Mouse (Mus musculus): ENCODE data around the gene Fam216a. TPM values are rescaled to one million over a fixed set of nuclear protein-coding genes. Genes with fewer than 3 reads are reported as not detected.
"Not testable (repeated sequence)": the region's sequence is repeated elsewhere in the genome, so short reads cannot be mapped to it uniquely, and the experiment has no call there.

Fam216a gene
- polyA plus RNA-seq (2014; fragmentation: Nextera tagmentation; extraction: Ambion mirVana) = 61.2 and 68.4 TPM in 2 replicates

DNA sequence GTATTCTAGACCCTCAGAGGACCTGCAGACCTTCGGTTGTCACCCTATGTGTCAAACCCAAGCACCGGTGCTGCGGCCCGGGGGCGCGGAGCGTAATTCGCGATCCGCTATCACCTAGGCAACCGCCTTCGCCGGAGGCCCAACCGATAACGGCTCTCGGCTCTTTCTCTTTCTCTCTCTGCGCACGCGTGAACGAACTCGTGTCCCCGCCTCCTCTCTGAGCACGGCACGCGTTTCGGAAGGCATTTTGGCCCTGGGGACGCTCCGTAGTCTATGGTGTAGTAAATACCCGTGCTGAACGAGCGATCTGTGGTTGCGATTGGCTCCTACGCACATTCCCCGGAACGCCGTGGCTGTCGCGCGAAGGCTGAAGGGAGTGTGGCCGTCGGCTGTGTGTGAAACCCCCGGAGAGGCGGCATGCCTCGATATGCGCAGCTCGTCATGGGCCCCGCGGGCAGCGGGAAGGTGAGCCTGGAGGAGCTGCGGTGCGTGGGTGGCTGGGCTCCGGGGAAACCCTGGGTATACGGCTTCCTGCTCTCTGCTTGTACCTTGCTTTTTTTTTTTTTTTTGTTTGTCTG is at the start of gene Fam216a:
TSS of gene Fam216a (minus strand) at position 173 of the 578 bp plus-strand sequence.
- peak; percentile 90 for ATAC-seq (replicated peaks; ENCODE audit: low FRiP score, low TSS enrichment, low read depth)
- WGBS = under 1% methylated on average over 53 of the region's 53 CpGs
- no peaks in the 10 kb centered on the region for H3K9me3 ChIP-seq (ENCODE audit: control insufficient read depth, low read length)
- no peaks in the 10 kb centered on the region for H3K27me3 ChIP-seq (replicated peaks; ENCODE audit: control insufficient read depth, insufficient read depth, low read length)
- H3K27ac ChIP-seq (ENCODE audit: low read depth) = peak within 1 kb of the TSS; percentile 94
- H3K36me3 ChIP-seq (ENCODE audit: control insufficient read depth, insufficient read depth, low read length) = peaks cover 31% of the 10 kb centered on the region
- peak within 1 kb of the TSS; percentile 70 for H3K4me2 ChIP-seq (ENCODE audit: low read length)
- DNase-seq (ENCODE audit: low spot score) = peak; percentile 98
- peaks cover 7% of the 10 kb centered on the region for H3K4me1 ChIP-seq (replicated peaks; ENCODE audit: control insufficient read depth, insufficient read depth, low read length)
- peak within 1 kb of the TSS; percentile 70 for H3K9ac ChIP-seq (ENCODE audit: low read length)
- peak within 1 kb of the TSS; percentile 75 for H3K4me3 ChIP-seq (ENCODE audit: low read depth, low read length)

DNA sequence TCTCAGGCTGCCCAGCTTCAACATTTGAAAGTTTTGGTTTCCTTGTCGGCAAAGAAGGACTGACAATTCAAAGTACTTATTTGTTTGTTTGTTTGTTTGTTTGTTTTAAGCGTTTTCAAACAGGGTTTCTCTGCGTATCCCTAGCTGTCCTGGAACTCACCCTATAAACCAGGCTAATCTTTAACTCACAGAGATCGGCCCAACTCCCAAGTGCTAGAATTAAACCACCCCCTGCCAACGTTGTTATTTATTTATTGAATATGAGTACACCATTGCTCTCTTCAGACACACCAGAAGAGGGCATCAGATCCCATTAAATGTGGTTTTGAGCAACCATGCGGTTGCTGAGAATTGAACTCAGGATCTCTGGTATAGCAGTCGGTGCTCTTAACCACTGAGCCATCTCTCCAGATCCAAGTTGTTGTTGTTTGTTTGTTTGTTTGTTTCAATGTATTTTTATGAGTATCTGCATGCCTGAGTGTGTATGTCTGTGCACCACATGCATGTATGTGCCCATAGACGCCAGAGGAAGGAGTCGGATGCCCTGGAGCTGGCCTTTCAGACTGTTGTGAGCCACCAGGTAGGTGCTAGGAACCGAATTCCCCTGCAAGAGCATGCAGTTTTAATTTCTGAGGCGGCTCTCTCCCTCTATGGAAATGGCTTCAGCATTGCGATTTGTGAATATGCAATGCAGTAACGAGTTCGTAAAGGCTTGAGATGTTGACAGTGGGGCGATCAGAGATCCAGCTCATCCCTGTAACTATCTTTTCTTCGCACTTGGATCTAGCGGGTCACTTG is 49.3 kb upstream of the Fam216a start, which contains the start of gene Anapc7:
TSS of gene Anapc7 (plus strand) at position 423 of the 798 bp plus-strand sequence.
- DNase-seq (ENCODE audit: low spot score) = no peak
- H3K36me3 ChIP-seq (ENCODE audit: control insufficient read depth, insufficient read depth, low read length) = peaks cover 2% of the 10 kb centered on the region; the same call in 1 of the 2 replicates

DNA sequence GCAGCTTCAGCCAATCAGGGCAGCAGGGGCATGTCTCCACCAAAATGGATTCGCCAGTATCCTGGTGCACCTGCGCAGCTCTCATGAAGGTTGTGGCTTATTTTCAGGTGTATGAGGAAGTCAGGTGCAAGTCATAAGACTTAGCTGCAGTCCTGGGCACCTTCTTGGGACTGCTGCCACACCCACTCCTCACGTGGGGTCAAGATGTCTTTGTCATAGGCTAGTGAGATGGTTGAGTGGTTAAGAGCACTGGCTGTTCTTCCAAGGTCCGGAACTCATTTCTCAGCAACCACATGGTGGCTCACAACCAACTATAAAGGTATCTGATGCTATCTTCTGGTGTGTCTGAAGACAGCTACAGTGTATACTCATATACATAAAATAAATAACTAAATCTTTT is 48.5 kb upstream of the Fam216a start:
- peaks cover 11% of the 10 kb centered on the region for H3K4me1 ChIP-seq (replicated peaks; ENCODE audit: control insufficient read depth, insufficient read depth, low read length)
- not testable (repeated sequence) for H3K27ac ChIP-seq (ENCODE audit: low read depth); H3K9me3 ChIP-seq (ENCODE audit: control insufficient read depth, low read length); H3K27me3 ChIP-seq (replicated peaks; ENCODE audit: control insufficient read depth, insufficient read depth, low read length); H3K4me2 ChIP-seq (ENCODE audit: low read length); ATAC-seq (replicated peaks; ENCODE audit: low FRiP score, low TSS enrichment, low read depth); H3K36me3 ChIP-seq (ENCODE audit: control insufficient read depth, insufficient read depth, low read length); H3K4me3 ChIP-seq (ENCODE audit: low read depth, low read length); DNase-seq (ENCODE audit: low spot score); H3K9ac ChIP-seq (ENCODE audit: low read length)
- WGBS = 64% methylated on average over 4 of the region's 4 CpGs

More for the DNA sequence above, 49.3 kb upstream of the Fam216a start, which contains the start of gene Anapc7:
- 21% methylated on average over 17 of the region's 17 CpGs for WGBS
- peaks cover 11% of the 10 kb centered on the region for H3K4me1 ChIP-seq (replicated peaks; ENCODE audit: control insufficient read depth, insufficient read depth, low read length)
- peak within 1 kb of the TSS; percentile 99 for H3K4me3 ChIP-seq (ENCODE audit: low read depth, low read length)
- H3K9me3 ChIP-seq (ENCODE audit: control insufficient read depth, low read length) = no peaks in the 10 kb centered on the region
- peak; percentile 25; the same call in 1 of the 2 replicates for ATAC-seq (replicated peaks; ENCODE audit: low FRiP score, low TSS enrichment, low read depth)
- H3K4me2 ChIP-seq (ENCODE audit: low read length) = peak within 1 kb of the TSS; percentile 94
- H3K27me3 ChIP-seq (replicated peaks; ENCODE audit: control insufficient read depth, insufficient read depth, low read length) = no peaks in the 10 kb centered on the region
- H3K27ac ChIP-seq (ENCODE audit: low read depth) = peak within 1 kb of the TSS; percentile 81
- H3K9ac ChIP-seq (ENCODE audit: low read length) = peak within 1 kb of the TSS; percentile 95

DNA sequence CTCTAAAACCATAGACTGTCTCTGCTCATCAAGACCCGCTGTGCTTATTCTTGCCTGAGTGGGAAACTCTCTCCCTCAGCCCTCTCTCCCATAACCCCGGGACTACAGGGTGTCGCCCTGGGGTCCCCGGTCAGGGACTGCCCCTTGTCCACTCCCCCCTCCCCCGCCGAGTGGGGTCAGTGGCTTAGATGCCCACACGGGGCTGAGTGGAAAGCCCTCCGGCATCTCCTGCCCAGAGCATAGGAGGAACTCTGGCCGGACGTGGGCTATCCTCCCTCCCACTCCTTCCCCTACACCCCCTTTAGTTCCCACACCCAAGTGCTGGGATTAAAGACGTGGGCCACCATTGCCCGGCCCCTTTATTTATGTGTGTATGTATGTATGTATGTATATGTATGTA is 43.3 kb upstream of the Fam216a start:
- Histone ChIP-seq H3K27ac (ENCODE audit: low read depth) (no peak overlapping the region), H3K9me3 (ENCODE audit: control insufficient read depth, low read length) (no peaks in the 10 kb centered on the region), H3K36me3 (ENCODE audit: control insufficient read depth, insufficient read depth, low read length) (no peaks in the 10 kb centered on the region), H3K4me3 (ENCODE audit: low read depth, low read length) (no peak overlapping the region), H3K9ac (ENCODE audit: low read length) (no peak overlapping the region), H3K27me3 (replicated peaks; ENCODE audit: control insufficient read depth, insufficient read depth, low read length) (no peaks in the 10 kb centered on the region), H3K4me1 (replicated peaks; ENCODE audit: control insufficient read depth, insufficient read depth, low read length) (no peaks in the 10 kb centered on the region), H3K4me2 (ENCODE audit: low read length) (no peak overlapping the region)
- ATAC-seq (replicated peaks; ENCODE audit: low FRiP score, low TSS enrichment, low read depth) = no peak
- no peak for DNase-seq (ENCODE audit: low spot score)
- 89% methylated on average over 12 of the region's 12 CpGs for WGBS

GRCm38 (mm10) chr5:122414351-122414750 is 42.2 kb upstream of the Fam216a start:
- H3K4me2 ChIP-seq (ENCODE audit: low read length) = no peak overlapping the region
- ATAC-seq (replicated peaks; ENCODE audit: low FRiP score, low TSS enrichment, low read depth) = no peak
- no peaks in the 10 kb centered on the region for H3K4me1 ChIP-seq (replicated peaks; ENCODE audit: control insufficient read depth, insufficient read depth, low read length)
- no peak overlapping the region for H3K4me3 ChIP-seq (ENCODE audit: low read depth, low read length)
- DNase-seq (ENCODE audit: low spot score) = no peak
- no peaks in the 10 kb centered on the region for H3K27me3 ChIP-seq (replicated peaks; ENCODE audit: control insufficient read depth, insufficient read depth, low read length)
- H3K9ac ChIP-seq (ENCODE audit: low read length) = no peak overlapping the region
- H3K27ac ChIP-seq (ENCODE audit: low read depth) = no peak overlapping the region
- no peaks in the 10 kb centered on the region for H3K9me3 ChIP-seq (ENCODE audit: control insufficient read depth, low read length)
- 93% methylated on average over 5 of the region's 5 CpGs for WGBS
- no peaks in the 10 kb centered on the region for H3K36me3 ChIP-seq (ENCODE audit: control insufficient read depth, insufficient read depth, low read length)

GRCm38 (mm10) chr5:122412826-122413225 is 40.7 kb upstream of the Fam216a start:
- ATAC-seq (replicated peaks; ENCODE audit: low FRiP score, low TSS enrichment, low read depth) (no peak), DNase-seq (ENCODE audit: low spot score) (no peak)
- Histone ChIP-seq H3K27ac (ENCODE audit: low read depth) (no peak overlapping the region), H3K36me3 (ENCODE audit: control insufficient read depth, insufficient read depth, low read length) (no peaks in the 10 kb centered on the region), H3K27me3 (replicated peaks; ENCODE audit: control insufficient read depth, insufficient read depth, low read length) (no peaks in the 10 kb centered on the region), H3K9ac (ENCODE audit: low read length) (no peak overlapping the region), H3K4me2 (ENCODE audit: low read length) (no peak overlapping the region), H3K4me3 (ENCODE audit: low read depth, low read length) (no peak overlapping the region), H3K4me1 (replicated peaks; ENCODE audit: control insufficient read depth, insufficient read depth, low read length) (no peaks in the 10 kb centered on the region), H3K9me3 (ENCODE audit: control insufficient read depth, low read length) (no peaks in the 10 kb centered on the region)
- 50% methylated on average over 6 of the region's 6 CpGs for WGBS

- 52% methylated on average over 5 of the region's 5 CpGs for WGBS
- H3K9ac ChIP-seq (ENCODE audit: low read length) = no peak overlapping the region
- no peak overlapping the region for H3K4me2 ChIP-seq (ENCODE audit: low read length)
- H3K9me3 ChIP-seq (ENCODE audit: control insufficient read depth, low read length) = no peaks in the 10 kb centered on the region
- ATAC-seq (replicated peaks; ENCODE audit: low FRiP score, low TSS enrichment, low read depth) (no peak), DNase-seq (ENCODE audit: low spot score) (no peak)
- no peaks in the 10 kb centered on the region for H3K4me1 ChIP-seq (replicated peaks; ENCODE audit: control insufficient read depth, insufficient read depth, low read length)
- H3K4me3 ChIP-seq (ENCODE audit: low read depth, low read length) = no peak overlapping the region
- peaks cover 7% of the 10 kb centered on the region for H3K36me3 ChIP-seq (ENCODE audit: control insufficient read depth, insufficient read depth, low read length)
- H3K27me3 ChIP-seq (replicated peaks; ENCODE audit: control insufficient read depth, insufficient read depth, low read length) = no peaks in the 10 kb centered on the region
- H3K27ac ChIP-seq (ENCODE audit: low read depth) = no peak overlapping the region
These were observed 39.7 kb upstream of the Fam216a start for GRCm38 (mm10) chr5:122411892-122412291.

GRCm38 (mm10) chr5:122409692-122410645 is 37.8 kb upstream of the Fam216a start:
- 86% methylated on average over 19 of the region's 19 CpGs for WGBS
- no peak for DNase-seq (ENCODE audit: low spot score)

More at GRCm38 (mm10) chr5:122409692-122410645, 37.8 kb upstream of the Fam216a start:
- Histone ChIP-seq H3K4me1 (replicated peaks; ENCODE audit: control insufficient read depth, insufficient read depth, low read length) (no peaks in the 10 kb centered on the region), H3K36me3 (ENCODE audit: control insufficient read depth, insufficient read depth, low read length) (peaks cover 26% of the 10 kb centered on the region), H3K4me3 (ENCODE audit: low read depth, low read length) (no peak overlapping the region), H3K27ac (ENCODE audit: low read depth) (no peak overlapping the region), H3K27me3 (replicated peaks; ENCODE audit: control insufficient read depth, insufficient read depth, low read length) (no peaks in the 10 kb centered on the region), H3K9ac (ENCODE audit: low read length) (no peak overlapping the region), H3K4me2 (ENCODE audit: low read length) (no peak overlapping the region), H3K9me3 (ENCODE audit: control insufficient read depth, low read length) (peaks cover 3% of the 10 kb centered on the region; the same call in 1 of the 2 replicates)
- ATAC-seq (replicated peaks; ENCODE audit: low FRiP score, low TSS enrichment, low read depth) = no peak

Measured in intestine, embryonic 14.5 days (tissue).